Mouse (Mus musculus) erythroblast, embryonic 14.5 days (primary cell): ENCODE results near the gene Psg26.

Source experiments
- GATA1 ChIP-seq: IDR thresholded peaks from 2 replicates; pipeline ENCODE4 v1.6.1; 2012; ENCODE audit warnings: low read length, inconsistent platforms, mixed read lengths
- TAL1 ChIP-seq: IDR thresholded peaks from 3 replicates; pipeline ENCODE4 v1.6.1; 2012; ENCODE audit warnings: low read length, inconsistent platforms, mixed read lengths

DNA sequence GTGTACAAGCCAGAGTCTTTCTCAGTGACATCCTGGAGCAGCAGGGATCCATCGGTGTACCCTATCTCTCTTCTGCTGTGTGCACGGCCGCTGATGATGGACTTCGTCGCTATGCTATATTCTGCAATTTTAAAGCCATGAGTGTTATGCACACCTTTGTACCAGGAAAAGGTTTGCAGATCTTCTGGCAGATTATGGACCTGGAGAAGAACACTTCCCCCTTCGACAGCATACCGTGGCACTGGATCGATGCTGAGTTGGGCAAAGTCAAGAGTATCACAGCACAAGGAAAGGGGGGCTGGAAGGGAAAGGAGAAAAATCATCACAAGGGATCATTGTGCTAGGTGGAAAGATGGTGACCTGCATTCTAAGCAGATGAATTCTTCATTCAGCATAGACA is 40.7 kb upstream of the Psg26 start:
- no peak for TF ChIP-seq GATA1
- no peak for TF ChIP-seq TAL1
